Mouse (Mus musculus) midbrain, embryonic 13.5 days (tissue): ENCODE results near the gene Gstm3. TPM values are rescaled to one million over a fixed set of nuclear protein-coding genes. Genes with fewer than 3 reads are reported as not detected.
A peak's percentile ranks its signal among the peaks of the same experiment; 100 is the strongest.
"Not testable (repeated sequence)": the region's sequence is repeated elsewhere in the genome, so short reads cannot be mapped to it uniquely, and the experiment has no call there.

Source experiments
- ATAC-seq: fragments of 200-750 bp; cut with Nextera tagmentation; 2 replicates; pipeline ENCODE4 v1.8.0; 2017; ENCODE audit warnings: mild to moderate bottlenecking, moderate TSS enrichment, moderate library complexity
- H3K27ac ChIP-seq: fragments of 300-500 bp; sonication (generic); 2 replicates; pipeline ENCODE4 v1.5.1; 2015; ENCODE audit warnings: inconsistent platforms, mild to moderate bottlenecking, moderate library complexity
- H3K27me3 ChIP-seq: fragments of 300-500 bp; sonication (generic); 2 replicates; pipeline ENCODE4 v1.6.1; 2015; ENCODE audit warnings: mild to moderate bottlenecking, inconsistent platforms
- H3K36me3 ChIP-seq: fragments of 300-500 bp; sonication (generic); 2 replicates; pipeline ENCODE4 v1.6.1; 2015; ENCODE audit warnings: mild to moderate bottlenecking, inconsistent platforms
- H3K4me1 ChIP-seq: fragments of 300-500 bp; sonication (generic); replicated peaks from 2 replicates; pipeline ENCODE4 v1.6.1; 2015; ENCODE audit warnings: inconsistent platforms
- H3K4me2 ChIP-seq: fragments of 300-500 bp; sonication (generic); replicated peaks from 2 replicates; pipeline ENCODE4 v1.6.1; 2015; ENCODE audit warnings: moderate library complexity, mild to moderate bottlenecking, inconsistent platforms
- H3K4me3 ChIP-seq: fragments of 300-500 bp; sonication (generic); replicated peaks from 2 replicates; pipeline ENCODE4 v1.5.1; 2015; ENCODE audit warnings: mild to moderate bottlenecking, inconsistent platforms
- H3K9ac ChIP-seq: fragments of 300-500 bp; sonication (generic); replicated peaks from 2 replicates; pipeline ENCODE4 v1.6.1; 2015; ENCODE audit warnings: mild to moderate bottlenecking, inconsistent platforms
- H3K9me3 ChIP-seq: fragments of 300-500 bp; sonication (generic); 2 replicates; pipeline ENCODE4 v1.6.1; 2016; ENCODE audit warnings: mild to moderate bottlenecking, inconsistent platforms
- WGBS: fragments of 180-500 bp; shearing (Covaris S2); methylation state at CpG from one replicate; pipeline ENCODE4 v1.1.7; 2015; 5-methylcytosine and 5-hydroxymethylcytosine counted together
- polyA plus RNA-seq: library from polyadenylated mRNA; unstranded; fragments of >200 nt; fragmentation: Nextera tagmentation; extraction: Ambion mirVana; gene quantifications from 2 replicates; pipeline ENCODE4 v1.2.1, GENCODE M21; 2015

The Gstm3 gene
- polyA plus RNA-seq, 1 experiment from 2014 or later, result not detected

- H3K4me1 ChIP-seq, result peaks cover 6% of the 10 kb centered on the region; the same call in 1 of the 2 replicates
- H3K9me3 ChIP-seq, result no peaks in the 10 kb centered on the region
- ATAC-seq, result no peak
- no peak overlapping the region for H3K9ac ChIP-seq
- WGBS, result 96% methylated on average over 5 of the region's 5 CpGs
- no peak overlapping the region for H3K27ac ChIP-seq
- no peak overlapping the region for H3K4me2 ChIP-seq
- no peak overlapping the region for H3K4me3 ChIP-seq
- H3K36me3 ChIP-seq, result no peaks in the 10 kb centered on the region
- H3K27me3 ChIP-seq, result 0 out of 2 replicates have a peak, but pooled peaks cover 3% of the 10 kb centered on the region
These were observed 2.5 kb downstream of the Gstm3 start for GRCm38 (mm10) chr3:107966631-107967030.

DNA sequence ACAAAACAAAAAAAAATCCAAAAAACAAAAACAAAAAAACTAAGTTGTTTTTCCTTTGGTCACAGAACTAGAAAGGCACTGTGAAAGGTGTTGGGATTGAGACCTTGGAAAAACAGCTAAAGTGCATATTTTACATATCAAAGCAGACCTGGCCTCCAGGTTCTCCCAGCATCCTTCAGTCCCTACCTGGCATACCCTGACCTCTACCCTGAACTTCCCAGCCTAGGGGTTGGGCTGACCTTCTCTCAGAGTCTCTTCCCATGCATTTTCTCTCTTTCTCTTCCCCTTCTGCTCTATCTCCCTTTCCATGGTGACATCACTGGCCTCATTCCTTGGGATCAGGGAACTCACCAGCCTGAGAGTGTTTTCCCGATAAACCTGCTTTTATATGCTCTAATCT, 3.5 kb downstream of the Gstm3 start:
- WGBS, result 73% methylated on average over 1 of the region's 1 CpGs
- no peak overlapping the region for H3K9ac ChIP-seq
- ATAC-seq, result no peak
- H3K27ac ChIP-seq, result no peak overlapping the region
- no peak overlapping the region for H3K4me2 ChIP-seq
- no peaks in the 10 kb centered on the region for H3K9me3 ChIP-seq
- H3K36me3 ChIP-seq, result no peaks in the 10 kb centered on the region
- 0 out of 2 replicates have a peak, but pooled peaks cover 3% of the 10 kb centered on the region for H3K27me3 ChIP-seq
- H3K4me1 ChIP-seq, result peaks cover 6% of the 10 kb centered on the region; the same call in 1 of the 2 replicates
- no peak overlapping the region for H3K4me3 ChIP-seq

DNA sequence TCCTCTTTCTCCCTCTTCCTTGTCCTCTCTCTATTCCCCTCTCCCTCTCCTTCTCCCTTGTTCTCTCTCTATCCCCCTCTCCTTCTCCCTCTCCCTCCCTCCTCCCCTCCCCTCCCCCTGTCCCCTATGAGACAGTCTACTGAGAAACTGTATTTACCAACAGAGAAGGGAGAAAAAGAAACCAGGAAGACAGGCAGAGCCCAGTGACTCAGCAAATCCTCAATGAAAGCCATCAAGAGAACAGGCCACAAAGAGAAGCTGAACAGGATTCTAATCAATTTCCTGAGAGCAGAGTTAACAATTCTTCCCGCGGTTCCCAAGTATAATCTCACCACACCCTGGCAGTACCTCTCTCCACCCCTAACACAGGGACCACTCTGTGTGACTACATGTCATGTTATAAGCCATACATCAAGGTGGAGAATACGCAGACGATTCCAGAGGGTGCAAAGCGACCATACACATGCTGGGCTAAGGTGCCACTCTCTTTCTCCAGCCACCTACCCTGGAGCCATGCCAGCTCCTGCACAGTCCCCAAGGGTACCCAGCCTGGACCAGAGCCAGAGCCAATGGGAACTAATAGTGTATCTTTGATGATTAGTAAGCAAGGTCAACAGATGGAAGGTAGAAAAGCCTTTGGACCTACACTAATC, 4.3 kb downstream of the Gstm3 start:
- Histone ChIP-seq H3K9ac (no peak overlapping the region), H3K27me3 (0 out of 2 replicates have a peak, but pooled peaks cover 3% of the 10 kb centered on the region), H3K4me3 (no peak overlapping the region), H3K4me1 (peaks cover 6% of the 10 kb centered on the region; the same call in 1 of the 2 replicates), H3K36me3 (no peaks in the 10 kb centered on the region), H3K9me3 (no peaks in the 10 kb centered on the region), H3K4me2 (no peak overlapping the region), H3K27ac (no peak overlapping the region)
- ATAC-seq, result no peak
- WGBS, result 68% methylated on average over 5 of the region's 5 CpGs

DNA sequence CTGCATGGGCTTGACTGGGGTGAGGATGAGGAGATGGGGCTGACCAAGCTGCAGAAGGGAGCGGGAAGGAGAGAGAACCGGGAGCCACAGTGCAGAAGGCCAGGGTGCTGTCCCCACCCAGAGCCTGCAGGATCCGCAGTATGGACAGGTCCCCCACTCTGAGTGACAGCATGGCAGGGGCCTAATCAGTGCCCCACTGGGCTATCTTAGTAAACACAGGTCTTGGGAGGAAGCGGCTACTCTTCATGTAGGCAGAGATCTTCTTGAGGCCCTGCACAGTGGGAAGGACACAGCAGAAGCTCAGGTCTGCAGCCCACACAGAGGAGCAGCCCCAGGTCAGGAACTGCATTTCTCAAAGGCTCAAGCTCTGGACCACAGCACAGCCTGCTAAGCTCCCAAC, 5.1 kb downstream of the Gstm3 start:
- Histone ChIP-seq H3K4me2 (no peak overlapping the region), H3K4me1 (peaks cover 6% of the 10 kb centered on the region; the same call in 1 of the 2 replicates), H3K9me3 (no peaks in the 10 kb centered on the region), H3K27me3 (no peaks in the 10 kb centered on the region), H3K36me3 (no peaks in the 10 kb centered on the region), H3K9ac (no peak overlapping the region), H3K4me3 (no peak overlapping the region), H3K27ac (no peak overlapping the region)
- ATAC-seq, result no peak
- 88% methylated on average over 4 of the region's 4 CpGs for WGBS

DNA sequence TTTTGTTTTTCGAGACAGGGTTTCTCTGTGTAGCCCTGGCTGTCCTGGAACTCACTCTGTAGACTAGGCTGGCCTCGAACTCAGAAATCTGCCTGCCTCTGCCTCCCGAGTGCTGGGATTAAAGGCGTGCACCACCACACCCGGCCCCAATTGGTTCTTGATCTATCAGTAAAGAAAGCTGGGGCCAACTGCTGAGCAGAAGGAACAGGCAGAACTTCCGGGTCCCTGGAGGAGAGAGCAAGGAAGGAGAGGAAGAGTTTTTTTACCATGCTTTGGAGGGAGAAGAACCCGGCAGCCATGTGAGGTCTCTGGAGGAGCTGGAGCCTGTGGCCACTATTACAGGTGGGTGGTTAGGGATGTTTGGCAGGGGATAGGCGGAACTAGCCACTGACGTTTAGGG, 13.8 kb downstream of the Gstm3 start:
- not testable (repeated sequence) for H3K4me1 ChIP-seq, H3K27ac ChIP-seq, H3K9me3 ChIP-seq, H3K27me3 ChIP-seq, H3K4me2 ChIP-seq, H3K9ac ChIP-seq, H3K36me3 ChIP-seq, H3K4me3 ChIP-seq, ATAC-seq
- WGBS, result 92% methylated on average over 9 of the region's 9 CpGs

GRCm38 (mm10) chr3:107953906-107954305, 15.2 kb downstream of the Gstm3 start:
- 88% methylated on average over 5 of the region's 5 CpGs for WGBS
- H3K9ac ChIP-seq, result no peak overlapping the region
- 0 out of 2 replicates have a peak, but pooled peaks have one; percentile 30 for ATAC-seq
- H3K4me2 ChIP-seq, result no peak overlapping the region
- H3K27me3 ChIP-seq, result no peaks in the 10 kb centered on the region
- H3K4me3 ChIP-seq, result no peak overlapping the region
- no peaks in the 10 kb centered on the region for H3K4me1 ChIP-seq
- H3K27ac ChIP-seq, result no peak overlapping the region
- no peaks in the 10 kb centered on the region for H3K36me3 ChIP-seq
- H3K9me3 ChIP-seq, result no peaks in the 10 kb centered on the region

DNA sequence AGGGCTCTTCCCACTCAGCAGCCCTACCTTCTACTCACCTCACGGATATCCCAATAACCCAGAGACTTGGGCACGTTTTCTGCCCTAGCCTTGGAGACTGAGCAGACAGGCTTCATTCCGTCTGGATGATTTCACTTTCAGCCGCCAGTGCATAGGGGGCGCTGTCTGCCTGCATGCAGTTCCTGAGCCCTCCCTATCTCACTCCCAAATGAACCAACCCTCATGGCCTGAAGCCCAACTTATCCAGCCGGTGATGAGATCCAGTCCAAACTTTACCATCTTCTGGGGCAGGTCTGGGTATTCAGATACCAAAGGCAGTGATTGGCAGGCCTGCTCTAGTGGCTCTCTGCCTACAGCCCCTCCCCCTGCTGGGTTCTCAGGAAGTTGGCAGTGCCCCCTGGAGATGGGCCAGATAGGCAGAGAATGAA, 15.7 kb downstream of the Gstm3 start:
- WGBS, result 30% methylated on average over 6 of the region's 6 CpGs
- no peak overlapping the region for H3K4me3 ChIP-seq
- H3K36me3 ChIP-seq, result no peaks in the 10 kb centered on the region
- H3K27me3 ChIP-seq, result no peaks in the 10 kb centered on the region
- H3K9me3 ChIP-seq, result no peaks in the 10 kb centered on the region
- no peak overlapping the region for H3K4me2 ChIP-seq
- H3K4me1 ChIP-seq, result no peaks in the 10 kb centered on the region
- no peak overlapping the region for H3K9ac ChIP-seq
- ATAC-seq, result peak; percentile 77
- H3K27ac ChIP-seq, result no peak overlapping the region

- Histone ChIP-seq H3K27ac (no peak overlapping the region), H3K36me3 (no peaks in the 10 kb centered on the region), H3K4me1 (no peaks in the 10 kb centered on the region), H3K9me3 (no peaks in the 10 kb centered on the region), H3K4me2 (no peak overlapping the region), H3K9ac (no peak overlapping the region), H3K27me3 (no peaks in the 10 kb centered on the region), H3K4me3 (no peak overlapping the region)
- no peak for ATAC-seq
- WGBS, result 86% methylated on average over 11 of the region's 11 CpGs
These were observed 18.6 kb downstream of the Gstm3 start for GRCm38 (mm10) chr3:107950531-107950930.

- H3K27me3 ChIP-seq, H3K36me3 ChIP-seq, ATAC-seq, H3K9ac ChIP-seq, H3K27ac ChIP-seq, H3K4me1 ChIP-seq, H3K9me3 ChIP-seq, H3K4me2 ChIP-seq, H3K4me3 ChIP-seq: not testable (repeated sequence)
- WGBS, result 91% methylated on average over 1 of the region's 1 CpGs
These were observed 19.6 kb downstream of the Gstm3 start for GRCm38 (mm10) chr3:107949461-107949860.

DNA sequence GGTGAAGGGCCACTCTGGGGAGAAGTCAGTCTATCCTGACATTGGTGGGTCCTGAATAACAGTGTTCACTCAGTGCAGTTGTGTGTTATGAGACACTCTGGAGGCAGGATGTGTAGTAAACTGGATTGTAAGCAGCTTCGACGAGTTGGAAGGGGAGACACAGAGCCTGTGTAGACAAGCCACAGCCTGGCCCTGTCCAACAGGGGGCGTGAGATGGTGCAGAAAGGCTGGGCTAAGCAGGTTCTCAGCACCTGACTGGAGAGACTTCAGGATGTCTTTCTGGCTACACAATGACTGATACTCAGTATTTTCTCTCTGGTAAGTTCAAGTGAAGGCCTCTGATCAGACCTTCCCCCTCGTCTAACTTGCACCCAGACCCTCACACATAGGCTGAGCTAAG, 23.4 kb downstream of the Gstm3 start:
- Histone ChIP-seq H3K4me2 (no peak overlapping the region), H3K4me1 (peaks cover 14% of the 10 kb centered on the region), H3K36me3 (no peaks in the 10 kb centered on the region), H3K9ac (no peak overlapping the region), H3K27me3 (no peaks in the 10 kb centered on the region), H3K4me3 (no peak overlapping the region), H3K9me3 (no peaks in the 10 kb centered on the region), H3K27ac (no peak overlapping the region)
- no peak for ATAC-seq
- WGBS, result 52% methylated on average over 4 of the region's 4 CpGs

GRCm38 (mm10) chr3:107943239-107943990, 25.7 kb downstream of the Gstm3 start, which contains the start of gene Gstm6:
Gstm6 (minus strand) TSS chr3:107943749.
- 16% methylated on average over 20 of the region's 20 CpGs for WGBS
- Histone ChIP-seq H3K4me2 (peak within 1 kb of the TSS; percentile 53), H3K4me1 (peaks cover 23% of the 10 kb centered on the region), H3K27me3 (no peaks in the 10 kb centered on the region), H3K4me3 (peak within 1 kb of the TSS; percentile 30), H3K9me3 (no peaks in the 10 kb centered on the region), H3K36me3 (no peaks in the 10 kb centered on the region), H3K27ac (no peak within 1 kb of the TSS), H3K9ac (peak within 1 kb of the TSS; percentile 50)
- ATAC-seq, result peak; percentile 90

- Histone ChIP-seq H3K4me3 (no peak overlapping the region), H3K27me3 (no peaks in the 10 kb centered on the region), H3K9ac (no peak overlapping the region), H3K27ac (no peak overlapping the region), H3K4me1 (peaks cover 23% of the 10 kb centered on the region), H3K36me3 (no peaks in the 10 kb centered on the region), H3K4me2 (no peak overlapping the region), H3K9me3 (no peaks in the 10 kb centered on the region)
- no peak for ATAC-seq
- WGBS, result 80% methylated on average over 4 of the region's 4 CpGs
These were observed 27.8 kb downstream of the Gstm3 start for GRCm38 (mm10) chr3:107941261-107941660.
